Mouse (Mus musculus): ENCODE measurements at regions not wholly inside any gene's neighbourhood (a gene's known extent, or its start where the extent isn't known, plus 50 kb on each side); places are given as distances from the start of the nearest gene placed in this dataset.

DNA sequence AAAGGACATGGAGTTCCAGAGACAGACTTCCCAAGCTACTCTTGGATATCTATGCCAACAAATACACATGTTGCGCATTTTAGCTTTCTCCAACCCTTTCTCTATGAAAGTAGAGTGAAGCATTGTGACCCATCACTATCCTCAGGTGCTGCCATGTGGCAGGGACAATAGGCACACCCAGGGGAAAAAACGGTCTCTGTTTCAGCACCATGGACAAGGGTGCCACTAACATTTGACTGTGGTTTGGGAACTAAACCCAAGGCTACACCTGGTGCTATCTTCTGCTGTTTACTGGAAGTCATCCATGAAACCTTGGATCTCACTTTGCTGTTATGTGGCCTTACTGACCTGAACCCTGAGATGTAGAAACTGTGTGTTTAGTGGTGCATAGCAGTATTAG, 73.5 kb upstream of the Kcna3 start:
- Histone ChIP-seq H3K4me1 (ENCODE audit: control insufficient read depth, insufficient read depth, low read length) (peaks cover under 1% of the 10 kb centered on the region; the same call in 1 of the 2 replicates), H3K4me3 (ENCODE audit: insufficient read depth, low read length) (no peak overlapping the region), H3K27ac (ENCODE audit: insufficient read depth, low read length) (no peak overlapping the region)
- TF ChIP-seq POLR2A (IDR thresholded peaks at IDR 0.05; ENCODE audit: extremely low read depth, insufficient read depth, low read length) = no peak

DNA sequence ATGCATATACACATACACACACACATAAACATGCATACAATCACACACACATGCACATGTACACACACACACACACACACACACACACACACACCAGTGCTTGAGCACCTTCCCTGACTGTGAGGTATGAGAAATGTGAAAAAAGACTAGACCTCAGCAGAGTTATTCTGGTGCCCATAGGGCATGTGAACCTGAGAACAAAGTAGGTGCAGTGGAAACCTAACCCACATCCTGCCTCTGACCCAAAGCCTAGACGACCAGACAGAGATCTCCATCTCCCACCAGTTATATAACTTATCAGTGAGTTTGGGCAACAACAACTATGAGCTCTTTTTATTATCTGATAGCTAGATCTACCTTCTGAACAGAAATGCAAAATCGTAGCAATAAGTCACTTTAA, 69.8 kb upstream of the Kcna3 start:
- H3K4me1 ChIP-seq (ENCODE audit: control insufficient read depth, insufficient read depth, low read length) = no peaks in the 10 kb centered on the region
- no peak overlapping the region for H3K4me3 ChIP-seq (ENCODE audit: insufficient read depth, low read length)
- TF ChIP-seq POLR2A (IDR thresholded peaks at IDR 0.05; ENCODE audit: extremely low read depth, insufficient read depth, low read length) = no peak
- no peak for TF ChIP-seq CTCF (IDR thresholded peaks at IDR 0.05; ENCODE audit: extremely low read depth, insufficient read depth, low read length)
- no peak overlapping the region for H3K27ac ChIP-seq (ENCODE audit: insufficient read depth, low read length)

DNA sequence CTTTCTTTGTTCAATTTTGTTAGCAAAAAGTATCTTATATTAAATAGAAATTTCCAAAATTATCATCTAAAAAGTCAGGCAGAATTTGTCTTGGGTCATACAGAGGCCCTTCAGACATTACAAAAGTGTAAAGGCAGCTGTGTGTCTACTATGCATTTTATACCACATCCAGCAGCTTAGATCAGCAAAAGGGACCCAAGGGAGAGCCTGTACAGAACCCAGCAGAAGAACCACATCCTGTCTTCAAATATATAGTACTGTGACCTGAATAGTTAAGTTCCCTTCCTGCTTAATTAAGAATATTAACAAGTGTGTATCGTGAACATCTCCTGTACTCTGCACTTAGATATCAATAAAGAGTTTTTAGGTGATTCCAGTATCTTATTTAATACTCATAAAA, 68.5 kb upstream of the Kcna3 start:
- no peaks in the 10 kb centered on the region for H3K4me1 ChIP-seq (ENCODE audit: control insufficient read depth, insufficient read depth, low read length)
- H3K27ac ChIP-seq (ENCODE audit: insufficient read depth, low read length) = no peak overlapping the region
- H3K4me3 ChIP-seq (ENCODE audit: insufficient read depth, low read length) = no peak overlapping the region
- TF ChIP-seq CTCF (IDR thresholded peaks at IDR 0.05; ENCODE audit: extremely low read depth, insufficient read depth, low read length) (no peak), POLR2A (IDR thresholded peaks at IDR 0.05; ENCODE audit: extremely low read depth, insufficient read depth, low read length) (no peak)

DNA sequence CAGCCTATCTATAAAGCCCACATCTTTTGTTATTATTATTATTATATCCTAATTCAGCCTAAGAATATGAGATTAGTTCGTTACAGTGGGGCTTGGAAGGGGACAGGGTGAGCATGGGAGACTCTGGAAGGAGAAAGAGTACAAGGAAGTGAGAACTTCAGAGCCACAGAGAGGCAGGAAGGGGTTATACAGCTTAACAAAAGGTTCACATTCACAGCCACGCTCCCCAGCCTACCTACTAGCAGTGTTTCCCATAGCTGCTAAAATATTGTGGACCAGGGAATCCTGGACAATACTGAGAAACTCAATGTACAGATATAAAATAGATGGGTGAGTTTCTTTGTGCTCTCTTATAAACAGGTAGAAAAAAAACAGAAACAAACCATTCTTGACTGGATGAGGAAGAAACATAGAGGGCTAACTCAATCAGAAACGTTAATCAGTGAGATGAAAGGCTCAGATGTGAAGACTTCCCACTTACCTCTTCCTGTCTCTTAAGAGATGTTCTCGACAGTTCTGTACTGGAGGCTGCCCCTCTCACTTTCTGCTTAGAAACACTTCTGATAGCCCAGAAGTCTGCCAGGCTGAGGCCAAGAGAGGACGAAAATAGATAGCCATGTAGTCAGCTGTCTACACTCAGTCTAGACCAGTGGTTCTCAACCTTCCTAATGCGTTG, 61.7 kb upstream of the Kcna3 start:
- H3K27ac ChIP-seq (ENCODE audit: insufficient read depth, low read length) = no peak overlapping the region
- TF ChIP-seq POLR2A (IDR thresholded peaks at IDR 0.05; ENCODE audit: extremely low read depth, insufficient read depth, low read length) = no peak
- H3K4me3 ChIP-seq (ENCODE audit: insufficient read depth, low read length) = no peak overlapping the region
- H3K4me1 ChIP-seq (ENCODE audit: control insufficient read depth, insufficient read depth, low read length) = peaks cover 5% of the 10 kb centered on the region; the same call in 1 of the 2 replicates

DNA sequence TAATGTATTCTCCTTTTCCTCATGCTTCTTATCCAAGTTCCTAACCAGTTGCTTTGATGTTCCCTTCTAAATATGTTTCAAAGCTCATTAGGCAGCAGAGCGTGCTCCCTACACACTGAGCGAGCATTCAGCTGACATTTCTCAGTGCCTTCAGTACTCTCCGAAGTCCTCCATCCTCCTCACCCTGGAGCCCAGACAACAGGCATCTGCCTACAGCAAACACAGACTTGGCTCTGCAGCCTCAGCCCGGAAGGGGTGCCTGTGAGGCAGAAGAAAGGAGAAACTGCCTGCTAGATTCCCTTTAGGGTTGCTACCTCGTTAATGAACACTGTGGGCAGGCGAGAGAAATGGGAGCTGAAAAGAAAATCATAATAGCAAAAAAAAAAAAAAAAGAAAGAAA, 57.2 kb upstream of the Kcna3 start:
- H3K27ac ChIP-seq (ENCODE audit: insufficient read depth, low read length) = no peak overlapping the region
- peaks cover 9% of the 10 kb centered on the region for H3K4me1 ChIP-seq (ENCODE audit: control insufficient read depth, insufficient read depth, low read length)
- no peak overlapping the region for H3K4me3 ChIP-seq (ENCODE audit: insufficient read depth, low read length)
- TF ChIP-seq CTCF (IDR thresholded peaks at IDR 0.05; ENCODE audit: extremely low read depth, insufficient read depth, low read length) = no peak
- TF ChIP-seq POLR2A (IDR thresholded peaks at IDR 0.05; ENCODE audit: extremely low read depth, insufficient read depth, low read length) = no peak

DNA sequence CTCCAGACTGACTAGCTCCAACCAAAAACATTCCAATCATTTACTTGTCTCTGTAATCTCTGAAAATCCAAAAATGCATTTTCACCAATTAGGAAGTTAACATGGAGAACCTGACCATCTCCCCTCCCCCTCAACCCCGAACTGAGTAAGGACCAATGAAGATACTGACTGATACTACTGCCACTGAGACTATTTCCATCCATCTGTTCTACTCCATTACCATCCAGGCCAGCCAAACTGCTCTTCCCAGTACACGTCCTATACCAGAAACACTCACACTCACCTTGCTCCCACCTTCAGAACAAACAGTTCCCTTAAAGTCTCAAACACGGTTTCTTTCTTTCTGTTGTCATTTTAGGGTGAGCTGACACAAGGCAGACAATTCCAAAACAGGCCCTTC, 55.1 kb upstream of the Kcna3 start:
- Histone ChIP-seq H3K27ac (ENCODE audit: insufficient read depth, low read length) (no peak overlapping the region), H3K4me1 (ENCODE audit: control insufficient read depth, insufficient read depth, low read length) (peaks cover 9% of the 10 kb centered on the region), H3K4me3 (ENCODE audit: insufficient read depth, low read length) (no peak overlapping the region)
- TF ChIP-seq POLR2A (IDR thresholded peaks at IDR 0.05; ENCODE audit: extremely low read depth, insufficient read depth, low read length) (no peak), CTCF (IDR thresholded peaks at IDR 0.05; ENCODE audit: extremely low read depth, insufficient read depth, low read length) (no peak)

DNA sequence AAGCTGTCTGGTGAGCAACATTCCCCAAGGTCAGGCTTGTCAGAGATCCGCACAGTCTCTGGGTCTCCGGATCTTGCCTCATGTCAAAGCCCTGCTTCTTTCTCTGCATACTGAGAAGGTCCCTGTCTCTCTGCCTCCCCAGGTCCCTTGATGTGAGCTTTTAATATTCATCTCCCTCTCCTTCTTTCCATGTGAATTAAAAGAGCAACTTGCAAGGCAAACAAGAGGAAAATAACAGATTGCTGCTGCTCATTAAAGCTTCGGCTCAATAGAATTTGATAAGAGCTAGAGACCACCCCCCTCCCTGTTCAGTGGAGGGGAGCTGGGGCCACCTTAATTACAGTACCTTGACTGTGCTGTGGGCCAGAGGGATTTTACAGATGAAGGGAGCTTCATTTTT, 54.6 kb upstream of the Kcna3 start:
- H3K27ac ChIP-seq (ENCODE audit: insufficient read depth, low read length) = no peak overlapping the region
- no peak overlapping the region for H3K4me3 ChIP-seq (ENCODE audit: insufficient read depth, low read length)
- no peak for TF ChIP-seq POLR2A (IDR thresholded peaks at IDR 0.05; ENCODE audit: extremely low read depth, insufficient read depth, low read length)
- no peak for TF ChIP-seq CTCF (IDR thresholded peaks at IDR 0.05; ENCODE audit: extremely low read depth, insufficient read depth, low read length)
- peaks cover 9% of the 10 kb centered on the region for H3K4me1 ChIP-seq (ENCODE audit: control insufficient read depth, insufficient read depth, low read length)

DNA sequence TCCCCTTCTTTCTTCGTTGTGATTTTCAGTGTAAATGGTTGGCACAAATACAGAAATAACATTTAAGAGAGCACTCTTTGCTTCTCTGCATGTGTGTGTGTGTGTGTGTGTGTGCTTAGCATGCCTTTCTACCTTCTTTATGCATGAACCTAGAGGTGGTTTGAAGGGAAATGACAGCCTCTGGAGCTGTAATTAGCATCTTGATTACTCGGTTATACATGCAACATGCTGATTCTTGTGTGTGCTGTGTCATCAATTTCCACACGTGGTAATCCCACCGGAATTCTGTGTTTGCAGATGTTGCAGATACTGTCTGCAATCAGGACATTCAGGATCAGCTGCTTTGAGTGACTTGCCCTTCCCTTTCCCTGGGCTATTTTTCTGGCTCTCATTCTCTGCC, 51.7 kb upstream of the Kcna3 start:
- peaks cover 5% of the 10 kb centered on the region for H3K4me1 ChIP-seq (ENCODE audit: control insufficient read depth, insufficient read depth, low read length)
- H3K27ac ChIP-seq (ENCODE audit: insufficient read depth, low read length) = no peak overlapping the region
- TF ChIP-seq CTCF (IDR thresholded peaks at IDR 0.05; ENCODE audit: extremely low read depth, insufficient read depth, low read length) (no peak), POLR2A (IDR thresholded peaks at IDR 0.05; ENCODE audit: extremely low read depth, insufficient read depth, low read length) (no peak)
- no peak overlapping the region for H3K4me3 ChIP-seq (ENCODE audit: insufficient read depth, low read length)

All from cortical plate, adult 2 months (tissue).